Mouse (Mus musculus): ENCODE measurements around the gene Tcf20. TPM values are rescaled to one million over a fixed set of nuclear protein-coding genes. Genes with fewer than 3 reads are reported as not detected.

Tcf20 gene
- polyA plus RNA-seq, 1 experiment from 2014 or later: 13.0 TPM

Small RNA genes within 50 kb of the gene (microRNA-seq; reads per million reads assigned to microRNA genes)
- gene Gm27618 (not detected), gene Mir3080 (22.6 reads per million, percentile 38 among the genes with 10 or more reads in this experiment)

Other genes starting within 250 kb of the Tcf20 start
- not detected in 2 replicates for gene Cyp2d40, start 223.7 kb downstream of the Tcf20 start, polyA plus RNA-seq (2015; fragmentation: Nextera tagmentation; extraction: Ambion mirVana)
- 0.10 TPM in 1 of 2 replicates, not detected in the other for gene Cyp2d26, start 193.6 kb downstream of the Tcf20 start, polyA plus RNA-seq (2015; fragmentation: Nextera tagmentation; extraction: Ambion mirVana)
- 2.6 and 3.0 TPM in 2 replicates for gene Nfam1, start 45.4 kb upstream of the Tcf20 start, polyA plus RNA-seq (2015; fragmentation: Nextera tagmentation; extraction: Ambion mirVana)
- gene Serhl, start 101.6 kb upstream of the Tcf20 start, polyA plus RNA-seq (2015; fragmentation: Nextera tagmentation; extraction: Ambion mirVana): 29.6 and 29.7 TPM in 2 replicates
- 90.6 and 93.0 TPM in 2 replicates for gene Rrp7a, start 134.9 kb upstream of the Tcf20 start, polyA plus RNA-seq (2015; fragmentation: Nextera tagmentation; extraction: Ambion mirVana)
- 140 and 145 TPM in 2 replicates for gene Poldip3, start 161.5 kb upstream of the Tcf20 start, polyA plus RNA-seq (2015; fragmentation: Nextera tagmentation; extraction: Ambion mirVana)
- gene Cyb5r3, start 184.7 kb upstream of the Tcf20 start, polyA plus RNA-seq (2015; fragmentation: Nextera tagmentation; extraction: Ambion mirVana): 107 and 121 TPM in 2 replicates

Data from midbrain, embryonic 16.5 days (tissue).